Mouse (Mus musculus) left cerebral cortex, postnatal 36 days (tissue): ENCODE results near the gene Agap1. TPM values are rescaled to one million over a fixed set of nuclear protein-coding genes. Genes with fewer than 3 reads are reported as not detected.

Source experiments
- DNase-seq, 2 experiments: peaks; one replicate each; pipeline ENCODE4 v3.0.0; 2021 to 2022; ENCODE audit warnings: low spot score in 2 of 2, mixed read lengths in 1 of 2
- intact Hi-C: fragments of 180-260 bp; cut with DNase I; formaldehyde crosslinking; loops from one replicate; pipeline ENCODE4 v1.15.1; 2025
- total RNA-seq, 2 experiments: library from RNA; stranded (reverse); gene quantifications; 2 replicates each; pipeline ENCODE4 v1.2.3; 2021

Agap1 gene
- total RNA-seq, 2 experiments from 2014 or later: 244 to 260 TPM

DNA sequence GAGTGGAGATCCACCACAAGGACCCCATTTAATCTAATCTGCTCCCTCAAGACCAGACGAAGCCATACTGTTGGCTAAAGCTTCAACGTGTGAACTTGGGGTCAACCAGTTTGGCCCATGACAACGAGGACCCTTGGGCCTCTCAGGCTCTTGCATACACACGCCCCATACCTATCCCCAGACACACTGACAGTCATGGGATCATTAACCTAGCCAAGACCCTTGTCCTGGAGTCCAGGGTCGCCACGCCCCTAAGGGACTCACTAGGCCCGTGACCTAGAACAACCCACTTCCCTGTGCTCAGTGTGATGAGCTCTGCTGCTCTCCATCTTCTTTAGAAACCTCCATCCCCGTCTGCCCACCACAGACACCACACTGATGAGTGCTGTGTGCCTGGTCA lies 429.7 kb downstream of the Agap1 start:
- intact Hi-C loops: no loop called here
- DNase-seq: no peak

DNA sequence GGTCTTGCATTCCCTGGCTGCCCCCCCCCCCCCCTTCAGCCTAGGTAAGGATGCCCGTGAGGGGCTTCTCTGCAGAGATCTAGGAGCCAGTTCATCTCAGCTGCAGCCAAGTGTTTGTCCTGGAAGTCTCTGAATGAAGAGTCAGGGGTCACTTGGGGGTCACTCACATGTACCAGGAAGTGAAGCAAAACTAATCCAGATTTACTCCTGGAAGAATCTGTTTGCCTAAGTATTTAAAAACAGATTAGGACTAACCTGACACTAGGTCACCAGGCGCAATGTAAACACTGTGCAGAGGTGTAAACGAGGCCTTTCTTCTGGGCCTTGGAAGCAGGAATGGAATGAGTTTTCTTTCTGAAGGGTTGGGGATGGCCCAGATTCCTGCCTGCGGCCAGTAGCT lies 431.1 kb downstream of the Agap1 start:
- DNase-seq: no peak
- intact Hi-C loops: no loop called here

DNA sequence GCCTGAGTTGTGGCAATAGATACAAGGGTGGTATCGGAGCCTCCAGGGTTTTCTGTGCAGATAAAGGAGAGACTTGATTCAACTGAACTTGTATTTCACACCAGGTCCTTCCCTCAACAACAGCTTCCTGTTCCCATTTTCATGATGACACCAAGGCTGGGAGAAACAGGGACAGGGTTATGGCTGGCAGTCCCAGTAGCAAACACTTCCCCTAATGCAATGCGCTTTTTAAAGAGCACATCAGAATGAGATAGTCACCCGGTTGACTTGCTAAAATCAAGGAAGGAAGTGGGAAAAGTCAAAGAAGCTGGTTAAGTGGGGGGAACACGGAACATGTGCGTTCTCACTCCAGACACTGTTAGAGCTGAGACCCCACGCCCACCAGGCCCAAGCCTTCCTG lies 436.8 kb downstream of the Agap1 start:
- intact Hi-C loops: no loop called here
- DNase-seq: no peak

DNA sequence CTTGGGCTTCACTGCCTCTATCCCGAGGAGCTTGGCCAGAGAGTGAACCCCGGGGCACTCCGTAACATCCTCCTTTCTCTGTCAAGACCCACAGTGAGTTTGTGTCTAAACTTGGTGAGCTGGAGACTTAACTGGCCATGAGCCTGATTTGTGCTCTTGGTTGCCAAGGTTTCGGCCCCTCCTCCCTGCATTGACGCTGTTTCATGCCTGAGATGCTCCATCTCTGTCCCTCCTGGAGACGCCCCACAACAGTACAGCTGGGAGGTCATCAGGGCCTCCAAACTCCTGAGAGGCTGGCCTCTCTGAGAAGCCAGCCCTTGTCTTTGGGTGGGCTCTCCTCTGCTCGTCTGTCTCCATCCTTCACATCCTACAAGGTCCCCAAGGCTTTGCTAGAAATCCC lies 437.7 kb downstream of the Agap1 start:
- intact Hi-C loops: no loop called here
- DNase-seq: no peak

DNA sequence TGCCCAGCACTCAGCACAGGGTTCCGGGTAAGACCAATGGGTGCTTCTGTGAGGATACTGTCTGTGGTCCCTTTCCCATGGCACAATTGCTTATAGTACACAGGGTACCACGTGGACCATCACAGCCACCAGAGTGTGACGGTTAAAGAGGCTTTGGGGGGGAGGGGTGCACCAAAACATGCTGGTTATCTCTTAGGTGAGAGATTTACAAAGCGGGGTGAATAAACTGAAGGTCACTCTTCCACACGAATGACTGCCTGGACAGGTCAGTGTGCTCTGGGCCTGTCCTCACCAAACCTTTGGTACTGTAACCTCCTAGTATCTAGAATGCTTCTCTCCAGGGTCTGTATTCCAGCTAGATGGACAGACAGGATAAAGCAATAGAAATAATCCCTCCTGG lies 441.2 kb downstream of the Agap1 start:
- DNase-seq: no peak
- intact Hi-C loops: no loop called here

DNA sequence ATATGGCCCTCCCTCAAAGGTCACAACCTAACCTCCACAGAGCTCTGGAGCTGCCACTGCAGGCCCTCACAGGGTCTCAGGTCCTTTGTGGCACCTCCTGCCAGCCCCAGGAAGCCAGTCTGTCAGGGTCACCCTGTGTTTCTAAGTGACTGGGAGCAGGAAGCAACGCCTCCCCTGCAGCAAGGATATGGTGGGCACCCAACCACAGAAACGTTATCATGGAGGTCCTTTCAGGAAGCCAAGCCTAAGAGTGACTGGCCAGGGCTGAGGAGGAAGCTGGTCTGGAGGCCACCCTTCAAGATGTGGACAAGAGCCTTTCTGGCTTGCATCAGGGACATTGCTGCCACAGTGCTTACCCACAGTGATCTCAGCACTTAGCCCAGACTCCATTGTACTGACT lies 444.4 kb downstream of the Agap1 start:
- DNase-seq: no peak
- intact Hi-C loops: no loop called here

DNA sequence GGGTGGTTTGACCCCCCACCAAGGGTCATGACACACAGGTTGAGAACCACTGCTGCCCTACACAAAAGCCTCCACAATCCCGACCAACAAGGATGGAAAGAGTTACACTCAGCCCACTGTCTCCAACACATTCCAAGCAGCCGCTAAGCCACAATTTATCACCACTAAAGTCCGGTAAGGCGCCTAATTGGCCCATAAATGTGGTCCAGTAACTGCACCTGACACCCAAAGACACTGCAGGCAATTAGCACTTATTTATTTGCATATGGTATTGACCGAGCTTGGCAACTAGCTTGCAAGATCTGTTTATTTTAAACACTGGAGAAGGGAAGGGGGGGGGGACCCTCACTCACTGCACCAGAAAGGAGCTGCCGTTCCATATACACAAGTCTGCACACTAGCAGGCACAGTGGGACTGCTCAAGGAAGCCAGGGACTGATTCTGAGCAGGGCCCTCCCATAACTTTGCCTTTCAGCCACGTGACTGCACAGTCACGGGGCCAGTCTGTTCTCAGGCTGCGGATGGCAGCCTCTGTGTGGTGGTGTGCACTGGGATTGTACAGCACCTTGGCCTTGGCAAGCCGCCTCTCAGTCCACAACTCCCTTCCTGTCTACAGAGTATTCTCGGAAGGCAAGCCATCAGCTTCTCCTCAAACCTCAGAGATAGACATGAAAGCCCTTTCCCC lies 445.3 kb downstream of the Agap1 start:
- DNase-seq: no peak
- intact Hi-C loops: no loop called here

DNA sequence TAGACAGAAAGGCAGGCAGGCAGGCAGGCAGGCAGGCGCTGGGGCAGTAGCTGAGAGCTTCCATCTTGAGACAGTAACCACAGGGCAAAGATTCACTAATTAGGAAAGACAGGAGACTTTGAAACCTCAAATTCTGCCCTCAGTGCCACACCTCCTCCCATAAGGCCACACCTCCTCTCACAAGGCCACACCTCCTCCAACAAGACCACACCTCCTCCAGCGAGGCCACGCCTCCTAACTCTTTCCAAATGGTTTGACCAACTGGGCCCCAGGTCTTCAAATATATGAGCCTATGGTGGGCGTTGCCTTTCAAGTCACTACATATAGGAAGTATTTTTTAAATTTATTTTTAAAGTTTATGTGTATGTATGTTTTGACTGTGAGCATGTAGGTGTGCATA lies 446.8 kb downstream of the Agap1 start:
- intact Hi-C loops: no loop called here
- DNase-seq: no peak

DNA sequence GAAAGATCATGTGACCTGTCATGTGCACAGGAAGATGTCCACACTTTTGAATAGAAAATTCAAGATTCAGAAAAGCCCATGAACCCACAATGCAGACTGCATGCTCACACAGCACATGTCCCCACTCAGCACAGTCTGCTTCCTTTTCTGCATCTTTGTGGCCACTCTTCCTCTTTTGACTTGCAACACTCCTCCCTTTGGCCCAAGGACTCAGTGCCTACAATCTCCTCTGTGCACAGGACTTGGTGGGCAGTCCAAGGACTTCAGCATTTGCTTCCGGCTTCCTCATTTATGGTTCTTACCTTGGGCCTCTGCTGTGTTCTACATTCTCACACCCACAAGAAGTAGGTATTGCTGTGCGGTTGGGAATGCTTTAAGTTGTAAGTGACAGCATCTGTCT lies 447.6 kb downstream of the Agap1 start:
- intact Hi-C loops: no loop called here
- DNase-seq: no peak

DNA sequence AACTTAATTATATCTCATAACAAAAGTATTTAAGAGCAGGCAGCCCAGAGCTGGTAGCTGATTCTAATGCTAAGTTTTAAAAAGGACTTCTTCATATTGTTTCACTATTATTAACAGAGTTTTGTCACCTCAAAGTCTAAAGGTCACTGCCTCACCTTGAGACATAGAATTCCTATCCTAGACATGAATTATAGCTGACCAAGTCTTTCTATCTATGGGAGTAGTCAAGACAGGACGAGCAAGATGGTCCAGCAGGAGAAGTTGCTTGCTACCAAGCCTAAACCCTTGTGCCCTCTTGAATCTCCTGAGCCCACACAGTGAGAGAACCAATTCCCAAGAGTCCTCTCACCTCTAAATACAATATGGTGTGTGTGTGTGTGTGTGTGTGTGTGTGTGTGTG lies 448.0 kb downstream of the Agap1 start:
- intact Hi-C loops: no loop called here
- no peak for DNase-seq

DNA sequence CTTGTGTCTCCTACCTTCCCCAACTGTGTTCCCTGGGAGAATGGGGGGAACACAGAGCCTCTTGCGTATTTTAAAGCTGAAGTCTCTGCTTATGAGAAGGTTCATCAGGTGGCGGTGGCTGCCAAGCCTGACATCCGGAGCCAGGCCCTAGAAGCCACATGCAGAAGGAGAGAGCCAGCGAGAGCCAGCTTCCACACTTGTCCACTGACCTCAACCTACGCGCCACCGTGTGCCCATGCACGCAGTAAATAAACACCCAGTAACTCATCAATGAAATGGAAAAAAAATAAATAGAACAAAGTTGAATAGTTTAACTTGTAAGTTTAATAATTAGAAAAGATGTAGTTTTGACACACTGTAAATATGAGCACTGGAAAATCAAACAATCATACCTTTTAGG lies 455.2 kb downstream of the Agap1 start:
- no peak for DNase-seq
- intact Hi-C loops: no loop called here

DNA sequence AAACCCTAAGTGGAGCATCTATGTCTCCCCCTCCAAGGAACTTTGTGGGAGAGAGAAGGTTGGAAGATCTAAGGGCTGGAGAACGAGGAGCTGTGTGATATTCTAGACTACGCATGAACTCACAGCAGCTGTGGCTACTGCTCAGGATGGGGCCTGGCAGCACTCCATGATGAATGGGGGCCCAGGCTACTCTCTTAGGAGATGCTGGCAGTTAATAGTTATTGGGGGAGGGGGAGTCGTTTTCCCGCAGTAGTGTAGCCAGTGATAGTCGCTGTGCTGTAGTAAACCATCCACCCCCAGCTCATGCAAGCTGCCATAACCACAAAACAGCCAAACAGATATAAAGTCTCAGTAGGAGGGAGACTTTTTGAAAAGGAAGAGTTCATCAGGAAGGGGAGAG lies 457.8 kb downstream of the Agap1 start:
- intact Hi-C loops: no loop called here
- DNase-seq: no peak

DNA sequence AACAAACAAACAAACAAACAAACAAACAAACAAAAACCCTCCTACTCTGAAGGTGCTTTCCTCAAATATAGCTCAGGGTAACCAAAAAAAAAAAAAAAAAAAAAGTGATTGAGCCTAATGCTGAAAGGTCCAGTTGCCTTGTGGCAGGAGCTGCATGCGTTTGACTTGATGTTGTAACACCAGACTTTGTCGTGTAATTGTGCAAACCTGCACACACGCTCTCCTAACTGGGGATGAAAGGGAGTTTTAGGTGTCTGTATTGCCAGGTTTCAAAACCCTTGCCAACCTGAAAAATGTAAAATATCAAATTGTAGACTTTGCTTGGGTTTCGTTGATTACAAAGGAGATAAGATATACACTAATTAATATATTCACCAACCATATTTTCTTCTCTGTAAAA lies 459.0 kb downstream of the Agap1 start:
- intact Hi-C loops: no loop called here

DNA sequence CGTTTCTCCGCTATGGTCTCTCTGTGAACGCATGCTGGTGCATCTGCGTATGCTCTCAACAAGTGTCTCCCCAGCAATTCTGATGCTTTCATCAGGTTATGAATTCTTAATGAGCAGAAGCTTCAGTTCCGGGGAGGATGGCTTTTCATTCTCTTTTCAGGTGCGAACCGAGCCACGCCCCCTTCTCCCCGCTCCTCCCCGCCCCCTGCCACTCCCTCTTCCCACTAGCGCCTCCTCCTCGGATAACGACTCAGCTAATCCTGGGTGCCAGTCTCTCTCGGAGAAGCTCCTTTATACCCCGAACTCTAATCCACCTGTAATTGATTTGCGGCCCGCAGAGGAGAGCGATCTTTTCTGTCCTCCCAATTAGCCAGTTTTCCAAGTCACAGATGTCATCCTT lies 463.5 kb downstream of the Agap1 start:
- intact Hi-C loops: no loop called here
- no peak for DNase-seq

More for the DNA sequence above, 459.0 kb downstream of the Agap1 start:
- no peak for DNase-seq

DNA sequence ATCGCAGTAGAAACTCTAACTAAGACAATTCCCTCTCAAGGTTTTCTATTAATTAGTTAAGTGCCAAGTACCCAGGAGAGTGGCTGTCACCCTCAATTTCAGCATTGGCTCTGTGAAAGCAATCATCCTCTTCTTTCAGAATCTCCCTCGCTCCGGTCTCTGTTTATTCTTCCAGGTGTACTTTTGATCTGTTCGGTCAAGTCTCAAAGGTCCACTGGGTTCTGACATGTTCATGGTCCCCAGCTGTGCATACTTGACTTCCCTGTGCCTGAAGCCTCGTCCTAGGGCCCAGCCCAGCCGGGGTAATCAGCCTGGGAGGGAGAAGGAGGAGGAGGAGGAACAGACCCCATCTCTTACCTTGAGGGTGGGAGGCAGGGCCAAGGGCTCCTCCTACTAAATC lies 464.6 kb downstream of the Agap1 start:
- intact Hi-C loops: no loop called here
- no peak for DNase-seq

DNA sequence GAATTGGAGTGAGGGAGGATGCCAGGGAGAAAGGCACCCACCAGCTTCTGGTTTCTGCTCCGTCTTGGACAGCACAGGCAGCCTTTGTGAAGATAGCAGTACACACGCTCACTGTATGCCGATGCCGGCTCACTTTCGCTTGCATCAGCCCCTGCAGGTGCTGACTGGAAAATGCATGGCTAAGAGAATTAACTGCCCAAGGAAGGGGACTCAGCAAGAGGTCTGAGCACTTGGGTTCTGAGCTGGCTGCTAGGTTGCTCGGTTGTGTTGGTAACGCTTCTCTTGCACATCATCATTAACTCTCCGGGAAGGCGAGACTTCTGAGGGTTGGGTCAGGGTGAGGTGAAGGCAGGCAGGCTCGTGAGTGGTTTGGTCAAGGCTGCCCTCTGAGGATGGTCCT lies 467.2 kb downstream of the Agap1 start:
- DNase-seq: no peak
- intact Hi-C loops: no loop called here

DNA sequence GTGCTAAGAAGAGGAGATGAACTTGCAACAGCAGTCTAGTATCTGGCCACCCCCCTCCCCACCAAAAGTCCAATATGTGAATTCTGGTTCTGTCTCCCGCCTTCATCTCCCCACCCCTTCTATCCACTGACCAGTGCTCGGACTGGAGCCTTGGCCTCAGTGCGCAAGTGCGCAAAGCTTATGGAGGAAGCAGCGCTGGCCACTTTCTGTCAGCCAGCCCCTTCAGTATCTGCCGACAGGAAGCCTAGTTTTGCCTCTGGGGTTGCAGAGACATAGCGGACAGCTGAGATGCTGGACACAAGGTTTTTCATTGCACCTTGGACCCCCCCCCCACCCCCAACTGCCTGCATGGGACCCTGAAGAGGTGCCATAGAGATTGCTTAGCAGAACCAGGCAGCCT lies 467.7 kb downstream of the Agap1 start:
- DNase-seq: no peak
- intact Hi-C loops: no loop called here

DNA sequence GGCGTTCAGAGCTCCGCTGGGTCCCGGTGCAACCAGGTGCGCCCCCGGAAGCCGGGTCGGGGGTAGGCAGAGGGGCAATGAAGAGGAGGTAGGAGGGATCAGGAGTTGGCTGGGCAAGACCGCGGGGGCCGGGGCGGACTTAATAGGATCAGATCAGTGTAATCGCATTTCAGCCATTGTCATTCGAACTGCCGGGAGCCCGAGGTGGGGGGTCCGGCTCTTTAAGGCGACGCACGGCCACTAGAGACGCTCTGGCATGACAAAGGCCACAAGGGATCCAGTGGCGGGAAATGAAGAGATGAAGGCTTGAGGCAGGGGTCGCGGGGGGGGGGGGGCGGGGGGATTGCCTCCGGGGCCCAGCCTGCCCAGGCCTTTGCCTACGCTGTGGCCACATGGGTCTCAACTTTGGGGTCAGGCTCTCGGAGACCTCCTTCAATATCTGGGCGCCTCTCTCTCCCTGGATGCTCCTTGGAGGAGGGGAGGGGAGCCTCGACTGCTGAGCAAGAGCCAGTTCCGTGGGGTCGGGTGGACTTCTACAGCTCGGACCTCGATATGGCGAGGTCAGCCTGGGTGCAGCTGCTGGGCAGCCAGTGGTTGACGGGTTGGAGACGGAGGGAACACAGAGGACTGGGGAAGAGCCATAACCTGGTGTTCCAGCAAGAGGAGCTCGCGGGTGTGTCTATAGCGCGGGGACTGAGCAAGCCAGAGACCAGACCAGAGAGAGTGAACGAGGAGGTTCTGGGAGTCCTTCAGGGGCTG lies 468.5 kb downstream of the Agap1 start:
- DNase-seq: no peak
- intact Hi-C loops: no loop called here

DNA sequence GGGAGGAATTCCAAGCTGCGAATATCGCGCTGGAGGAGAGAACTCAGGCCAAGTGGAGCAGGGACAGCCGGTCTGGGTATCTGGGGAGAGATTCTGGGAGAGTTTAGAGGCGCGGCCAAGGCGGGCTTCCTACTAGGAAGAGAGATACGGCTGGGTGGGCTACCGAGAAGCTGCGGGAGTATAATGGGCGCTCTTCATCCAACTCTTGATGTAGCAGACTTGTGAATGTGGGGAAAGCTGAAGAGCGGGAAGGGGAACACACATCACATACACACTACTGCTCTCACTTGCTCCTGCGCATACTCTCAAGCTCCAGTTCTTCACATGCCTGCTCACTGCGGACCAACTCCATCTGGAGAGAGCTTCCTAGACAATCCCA lies 469.0 kb downstream of the Agap1 start:
- DNase-seq: no peak
- intact Hi-C loops: no loop called here

DNA sequence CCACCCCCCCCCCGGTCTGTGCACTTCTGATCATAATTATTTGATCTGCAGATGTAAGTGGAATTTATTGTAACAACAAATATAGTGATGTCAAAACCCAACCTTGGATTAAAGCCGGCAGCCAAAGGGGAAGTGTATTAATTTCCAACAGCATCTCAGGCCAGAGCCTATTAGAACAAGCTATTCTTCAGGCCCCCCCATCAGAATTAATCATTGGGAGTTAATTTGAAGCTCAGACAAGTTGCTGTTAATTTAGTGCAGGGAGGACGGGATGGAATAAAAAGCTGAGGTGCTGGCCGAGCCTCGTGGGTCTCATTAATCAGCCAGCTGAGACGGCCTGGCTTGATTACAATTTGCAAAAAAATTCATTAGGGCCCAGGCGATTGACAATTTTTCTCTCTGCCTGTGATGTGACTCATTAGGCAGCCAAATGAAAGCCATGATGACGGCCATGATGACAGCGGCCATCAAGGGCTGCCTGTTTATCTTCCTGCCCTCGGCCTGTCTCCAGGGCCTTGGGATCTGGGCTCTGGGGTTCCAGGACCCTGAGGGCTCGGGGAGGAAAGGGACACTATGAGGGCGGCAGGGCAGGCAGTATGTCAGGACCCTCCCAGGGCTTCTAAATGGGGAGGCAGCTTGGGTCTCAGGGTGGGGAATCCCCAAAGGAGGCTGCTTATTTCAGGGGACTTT lies 471.0 kb downstream of the Agap1 start:
- intact Hi-C loops: no loop called here
- no peak for DNase-seq

DNA sequence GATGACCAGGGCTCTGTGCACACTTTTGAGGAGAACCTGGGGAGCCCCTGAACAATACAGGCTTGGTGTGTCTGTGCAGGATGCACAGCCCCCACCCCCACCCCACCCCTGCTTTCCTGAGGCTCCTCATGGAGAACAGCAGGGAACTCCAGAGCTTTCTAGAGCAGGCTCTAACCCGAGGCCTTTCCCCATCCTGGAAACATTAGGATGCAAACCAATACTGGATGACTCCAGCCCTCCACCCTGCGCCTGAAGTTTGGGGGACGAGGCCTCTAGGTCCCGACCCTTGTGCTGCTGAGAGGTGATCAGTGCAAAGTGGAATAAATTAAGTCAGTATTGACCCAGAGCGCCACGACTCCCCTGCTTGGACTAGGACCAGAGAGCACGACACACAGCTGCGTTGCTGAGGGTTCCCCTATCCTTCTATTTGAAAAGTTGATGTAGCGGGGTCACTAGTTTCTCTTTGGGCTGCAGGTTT lies 472.0 kb downstream of the Agap1 start:
- intact Hi-C loops: no loop called here
- DNase-seq: no peak
